ENCODE assay signal across 20 mouse cellular contexts in the genomic region with DNA sequence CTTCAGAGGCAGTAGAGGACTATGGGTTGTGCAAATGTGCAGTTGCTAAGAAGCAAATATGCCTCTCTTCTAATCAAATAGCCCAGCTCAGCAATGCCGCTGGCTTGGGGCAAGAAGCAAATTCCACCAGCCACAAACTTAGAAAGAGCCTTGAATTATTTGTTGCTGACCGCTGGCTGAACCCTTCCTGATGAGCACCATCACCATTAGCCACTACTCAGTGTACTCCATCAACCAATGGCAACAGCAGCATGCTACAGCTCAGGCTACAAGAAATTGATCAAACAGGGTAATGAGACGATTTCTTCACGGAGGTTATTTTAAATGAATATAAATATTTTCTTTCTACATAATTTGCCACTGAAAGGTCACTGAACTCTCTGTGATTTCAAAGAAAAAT. TPM values are rescaled to one million over a fixed set of nuclear protein-coding genes. Genes with fewer than 3 reads are reported as not detected.
A peak's percentile ranks its signal among the peaks of the same experiment; 100 is the strongest.
DNase-seq lines count a peak whose midpoint lies in the region; ATAC-seq lines count a peak whose summit lies in the region.
"Had no signal": no experiment of that assay in that cellular context is flagged by ENCODE, and none has a peak within 500 bp of the region (broad histone marks: within the 10 kb centered on the region; RNA-seq: fewer than 3 reads in every experiment).

No protein-coding gene starts in this region.

- 0 out of 2 replicates have a peak, but pooled peaks have one; percentile 48 for ATAC-seq in hindbrain, embryonic 16.5 days
- no peak for ATAC-seq in hindbrain, embryonic 12.5 days (ENCODE audit: low FRiP score)
- ATAC-seq in neural tube, embryonic 13.5 days (ENCODE audit: low read depth), result peak; percentile 87
- no peak for ATAC-seq in monocyte, adult 5-6 weeks (replicated peaks; ENCODE audit: insufficient number of reproducible peaks, low FRiP score, low TSS enrichment, poor library complexity, severe bottlenecking)
- ATAC-seq: forebrain, embryonic 15.5 days had no signal

- H3K36me3 ChIP-seq in hindbrain, embryonic 16.5 days (ENCODE audit: control insufficient read depth, insufficient read depth, low read length), result no peaks in the 10 kb centered on the region
- no peaks in the 10 kb centered on the region for H3K36me3 ChIP-seq in hindbrain, embryonic 12.5 days
- no peaks in the 10 kb centered on the region for H3K36me3 ChIP-seq in neural tube, embryonic 13.5 days
- H3K36me3 ChIP-seq: embryonic facial prominence, embryonic 13.5 days; forebrain, embryonic 15.5 days; limb, embryonic 12.5 days; liver, embryonic 13.5 days; midbrain, embryonic 12.5 days had no signal

- H3K27me3 ChIP-seq in hindbrain, embryonic 16.5 days (replicated peaks; ENCODE audit: control insufficient read depth, insufficient read depth, low read length), result no peaks in the 10 kb centered on the region
- no peaks in the 10 kb centered on the region for H3K27me3 ChIP-seq in hindbrain, embryonic 12.5 days
- no peaks in the 10 kb centered on the region for H3K27me3 ChIP-seq in neural tube, embryonic 13.5 days
- H3K27me3 ChIP-seq: CH12.LX; embryonic facial prominence, embryonic 13.5 days; forebrain, embryonic 15.5 days; limb, embryonic 12.5 days; liver, embryonic 13.5 days; midbrain, embryonic 12.5 days had no signal

- no peaks in the 10 kb centered on the region for H3K4me1 ChIP-seq in hindbrain, embryonic 16.5 days (ENCODE audit: control insufficient read depth, insufficient read depth, low read depth, low read length)
- no peaks in the 10 kb centered on the region for H3K4me1 ChIP-seq in hindbrain, embryonic 12.5 days
- H3K4me1 ChIP-seq in neural tube, embryonic 13.5 days (replicated peaks), result peaks cover 21% of the 10 kb centered on the region
- H3K4me1 ChIP-seq: embryonic facial prominence, embryonic 13.5 days; limb, embryonic 12.5 days; liver, embryonic 13.5 days had no signal

- H3K9ac ChIP-seq in hindbrain, embryonic 16.5 days (ENCODE audit: low read depth, low read length), result no peak overlapping the region
- no peak overlapping the region for H3K9ac ChIP-seq in hindbrain, embryonic 12.5 days
- H3K9ac ChIP-seq in neural tube, embryonic 13.5 days, result no peak overlapping the region
- H3K9ac ChIP-seq: embryonic facial prominence, embryonic 13.5 days; forebrain, embryonic 15.5 days; limb, embryonic 12.5 days; liver, embryonic 13.5 days; midbrain, embryonic 12.5 days had no signal

- H3K27ac ChIP-seq in hindbrain, embryonic 16.5 days (ENCODE audit: low read depth, low read length), result no peak overlapping the region
- H3K27ac ChIP-seq in hindbrain, embryonic 12.5 days, result no peak overlapping the region
- no peak overlapping the region for H3K27ac ChIP-seq in neural tube, embryonic 13.5 days (replicated peaks)
- H3K27ac ChIP-seq: embryonic facial prominence, embryonic 13.5 days; forebrain, embryonic 15.5 days; limb, embryonic 12.5 days; liver, embryonic 13.5 days; macrophage; midbrain, embryonic 12.5 days; stomach, postnatal 0 days had no signal

- DNase-seq in embryo, embryonic 10.5 days (ENCODE audit: low spot score), result peak; percentile 72
- peak; percentile 43 for DNase-seq in lung, postnatal 10 days
- DNase-seq in thymus, postnatal 14 days, result no peak
- DNase-seq: cerebellum, adult 18-20 months; gastrocnemius, postnatal 14 days; kidney, adult 18-20 months; kidney, postnatal 10 days; liver, embryonic 13.5 days; right cerebral cortex, adult 18-20 months had no signal

- no peaks in the 10 kb centered on the region for H3K9me3 ChIP-seq in hindbrain, embryonic 16.5 days (ENCODE audit: control insufficient read depth, low read length)
- no peaks in the 10 kb centered on the region for H3K9me3 ChIP-seq in hindbrain, embryonic 12.5 days (replicated peaks)
- no peaks in the 10 kb centered on the region for H3K9me3 ChIP-seq in neural tube, embryonic 13.5 days
- H3K9me3 ChIP-seq: embryonic facial prominence, embryonic 13.5 days; forebrain, embryonic 15.5 days; limb, embryonic 12.5 days; liver, embryonic 13.5 days; midbrain, embryonic 12.5 days had no signal

- WGBS in hindbrain, embryonic 16.5 days, result 37% methylated on average over 4 of the region's 4 CpGs
- 47% methylated on average over 4 of the region's 4 CpGs for WGBS in hindbrain, embryonic 12.5 days
- whole genome bisulfite sequencing in neural tube, embryonic 13.5 days, result 8% methylated on average over 4 of the region's 4 CpGs

- no peak overlapping the region for H3K4me3 ChIP-seq in hindbrain, embryonic 16.5 days (ENCODE audit: low read length)
- H3K4me3 ChIP-seq in hindbrain, embryonic 12.5 days, result no peak overlapping the region
- no peak overlapping the region for H3K4me3 ChIP-seq in neural tube, embryonic 13.5 days
- H3K4me3 ChIP-seq: embryonic facial prominence, embryonic 13.5 days; forebrain, embryonic 15.5 days; limb, embryonic 12.5 days; liver, embryonic 13.5 days; midbrain, embryonic 12.5 days had no signal

- no peak overlapping the region for H3K4me2 ChIP-seq in hindbrain, embryonic 16.5 days (ENCODE audit: low read length)
- H3K4me2 ChIP-seq in hindbrain, embryonic 12.5 days (replicated peaks), result no peak overlapping the region
- no peak overlapping the region for H3K4me2 ChIP-seq in neural tube, embryonic 13.5 days
- H3K4me2 ChIP-seq: embryonic facial prominence, embryonic 13.5 days; forebrain, embryonic 15.5 days; limb, embryonic 12.5 days; liver, embryonic 13.5 days; midbrain, embryonic 12.5 days had no signal

RNA-seq across cellular contexts. Expression of a gene that starts 36.6 kb away (rescaled TPM):
- polyA plus RNA-seq in hindbrain, embryonic 16.5 days (2015; fragmentation: Nextera tagmentation; extraction: Ambion mirVana), result 23.8 and 30.3 TPM in 2 replicates
- 24.4 and 27.8 TPM in 2 replicates for polyA plus RNA-seq in hindbrain, embryonic 12.5 days (2016; fragmentation: Nextera tagmentation; extraction: Ambion mirVana)
- 37.0 and 44.6 TPM in 2 replicates for polyA plus RNA-seq in neural tube, embryonic 13.5 days (2015; fragmentation: Nextera tagmentation; extraction: Ambion mirVana)
- 216 to 281 TPM (median 262 TPM) in 3 replicates for total RNA-seq in monocyte, adult 5-6 weeks (2017)

Comparison
In these comparisons a context has a peak if more than half of its experiments do, and no peak if none do; other contexts are left out.
1. ATAC-seq: peak in hindbrain, embryonic 16.5 days (single experiment) and neural tube, embryonic 13.5 days (single experiment); none in hindbrain, embryonic 12.5 days (single experiment) and monocyte, adult 5-6 weeks (single experiment).